Mouse (Mus musculus) erythroblast, embryonic 14.5 days (primary cell): ENCODE measurements around the gene Tenm2.

Source experiments
- GATA1 ChIP-seq: IDR thresholded peaks from 2 replicates; pipeline ENCODE4 v1.6.1; 2012; ENCODE audit warnings: low read length, inconsistent platforms, mixed read lengths
- TAL1 ChIP-seq: IDR thresholded peaks from 3 replicates; pipeline ENCODE4 v1.6.1; 2012; ENCODE audit warnings: low read length, inconsistent platforms, mixed read lengths

GRCm38 (mm10) chr11:36103556-36103955, 1132.2 kb downstream of the Tenm2 start:
- no peak for TF ChIP-seq TAL1
- no peak for TF ChIP-seq GATA1
